Mouse (Mus musculus): ENCODE measurements at regions not wholly inside any gene's neighbourhood (a gene's known extent, or its start where the extent isn't known, plus 50 kb on each side); places are given as distances from the start of the nearest gene placed in this dataset.

- TF ChIP-seq CTCF (IDR thresholded peaks at IDR 0.05 in 2 of 3, conservative IDR thresholded peaks at IDR 0.05 in 1 of 3; ENCODE audit: control insufficient read depth in 1 of 3, insufficient read depth in 1 of 3, low read depth in 2 of 3, low read length in 3 of 3, poor library complexity in 1 of 3, severe bottlenecking in 1 of 3): no peak
- TF ChIP-seq MXI1 (IDR thresholded peaks at IDR 0.05; ENCODE audit: low read depth, low read length): no peak
- TF ChIP-seq ZC3H11A (IDR thresholded peaks at IDR 0.05; ENCODE audit: low read depth, low read length): no peak
- no peak for TF ChIP-seq MAZ (IDR thresholded peaks at IDR 0.05; ENCODE audit: low read depth, low read length)
- no peak for TF ChIP-seq ETS1 (IDR thresholded peaks at IDR 0.05; ENCODE audit: low read depth, low read length)
- TF ChIP-seq EP300 (IDR thresholded peaks at IDR 0.05; ENCODE audit: low read depth in 1 of 2, low read length in 2 of 2): no peak
- no peak for TF ChIP-seq GATA1 (IDR thresholded peaks at IDR 0.05; ENCODE audit: low read depth, low read length)
- no peak for TF ChIP-seq TCF12 (IDR thresholded peaks at IDR 0.05; ENCODE audit: low read depth, low read length)
- no peak for TF ChIP-seq RCOR1 (IDR thresholded peaks at IDR 0.05; ENCODE audit: low read depth, low read length)
- no peak for TF ChIP-seq MAX (IDR thresholded peaks at IDR 0.05; ENCODE audit: low read length)
- no peak for TF ChIP-seq TBP (IDR thresholded peaks at IDR 0.05; ENCODE audit: low read depth, low read length)
- no peak for TF ChIP-seq RAD21 (IDR thresholded peaks at IDR 0.05; ENCODE audit: low read depth, low read length)
Observed at GRCm38 (mm10) chr9:67698796-67699195, 60.4 kb upstream of the C2cd4b start.

All from MEL (cell line).